Mouse (Mus musculus): Measurements from ENCODE around the gene Psenen. TPM values are rescaled to one million over a fixed set of nuclear protein-coding genes. Genes with fewer than 3 reads are reported as not detected.

Psenen gene
- total RNA-seq, 4 experiments from 2014 or later, result 97.2 to 102 (median 101) TPM

- peak; percentile 89 to 98 for DNase-seq (ENCODE audit: low spot score in 2 of 2)
Measured at GRCm38 (mm10) chr7:30588676-30589434, 25.4 kb upstream of the Psenen start, which contains the start of gene Kmt2b. Kmt2b (minus strand) TSS chr7:30588726.

DNA sequence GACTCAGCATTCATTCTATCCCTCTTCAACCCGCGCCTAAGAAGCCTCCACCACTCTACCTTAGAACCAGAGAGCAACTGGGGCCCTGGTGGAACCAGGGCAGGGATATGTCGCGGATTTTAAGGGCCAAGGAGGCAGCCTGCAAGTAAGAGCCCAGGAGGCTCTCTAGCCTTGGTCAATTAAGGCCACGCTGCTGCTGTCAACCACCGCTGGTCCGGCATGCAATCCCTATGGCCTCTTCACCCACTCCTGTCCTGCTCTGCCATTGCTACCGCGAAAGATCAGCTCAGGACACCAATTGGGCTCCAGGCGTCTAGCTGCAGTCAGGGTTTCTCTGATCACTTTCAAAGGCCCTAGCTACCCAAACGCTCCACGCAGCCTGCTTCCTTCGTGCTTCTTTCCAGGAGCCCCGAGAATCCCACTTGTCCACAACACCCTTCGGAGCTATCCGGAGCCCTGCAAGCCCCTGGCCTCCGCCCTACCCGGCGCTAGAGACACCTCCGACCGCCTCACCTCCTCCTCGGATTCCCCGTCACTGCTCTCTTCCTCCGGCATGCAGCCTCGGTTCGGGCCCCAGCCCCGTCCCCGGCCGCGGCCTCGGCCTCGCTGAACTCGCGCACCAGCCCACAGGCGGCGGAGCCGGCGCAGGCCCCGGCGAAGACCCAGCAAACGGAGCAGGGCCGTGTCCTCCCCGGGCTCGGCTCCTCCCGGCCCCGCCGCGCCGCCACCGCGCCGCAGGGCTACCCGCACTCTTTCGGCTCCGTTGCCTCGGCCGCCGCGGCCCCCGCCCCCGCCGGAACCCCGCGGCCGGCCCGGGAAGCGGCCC lies 24.6 kb upstream of the Psenen start:
- DNase-seq (ENCODE audit: low spot score in 2 of 2), result peak in 1 of 2 experiments; percentile 53

- DNase-seq (ENCODE audit: low spot score in 2 of 2), result no peak
Measured at GRCm38 (mm10) chr7:30586455-30587020, 23.1 kb upstream of the Psenen start.

DNA sequence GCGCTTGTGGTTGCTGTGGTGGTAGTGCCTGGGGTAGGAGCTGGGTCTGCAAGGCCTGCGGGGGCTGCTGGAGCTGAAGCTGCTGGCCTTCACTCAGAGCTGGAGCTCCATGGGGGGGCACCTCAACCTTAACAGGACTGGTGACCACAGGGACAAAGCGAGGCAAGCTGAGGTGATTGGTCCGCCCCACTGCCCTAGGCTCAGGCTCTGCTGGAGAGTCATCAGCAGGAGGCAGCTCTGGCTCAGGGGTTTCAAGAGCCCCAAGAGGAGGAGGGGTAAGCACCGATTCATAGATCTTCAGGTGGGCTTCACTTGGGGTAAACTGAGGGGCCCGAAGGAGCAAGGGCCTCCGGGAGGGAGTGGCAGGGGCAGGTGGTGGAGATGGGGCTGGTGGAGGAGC lies 21.7 kb upstream of the Psenen start:
- no peak for DNase-seq (ENCODE audit: low spot score in 2 of 2)

DNA sequence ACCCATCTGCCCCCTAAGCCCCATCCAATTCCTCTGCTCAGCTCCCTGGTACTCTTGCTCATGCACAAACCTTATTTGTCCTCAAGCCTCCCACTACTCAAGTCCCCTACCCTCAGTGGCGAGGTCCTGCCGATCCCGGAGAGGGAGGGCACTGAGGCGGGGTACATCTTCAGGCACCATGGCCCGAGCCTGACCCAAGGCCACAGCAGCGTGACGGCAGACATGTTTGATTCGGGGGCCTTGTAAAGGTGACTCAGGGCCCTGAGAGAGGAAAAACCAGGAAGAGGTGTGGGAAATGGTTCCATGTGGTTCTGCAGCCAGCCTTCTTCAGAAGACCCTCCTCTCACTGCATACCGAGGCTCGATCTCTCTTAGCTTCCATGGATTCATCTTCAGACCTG lies 20.9 kb upstream of the Psenen start:
- DNase-seq (ENCODE audit: low spot score in 2 of 2), result no peak

- DNase-seq (ENCODE audit: low spot score in 2 of 2), result no peak
Measured at GRCm38 (mm10) chr7:30581547-30581946, 18.1 kb upstream of the Psenen start.

- no peak for DNase-seq (ENCODE audit: low spot score in 2 of 2)
Measured at GRCm38 (mm10) chr7:30579950-30580349, 16.5 kb upstream of the Psenen start.

DNA sequence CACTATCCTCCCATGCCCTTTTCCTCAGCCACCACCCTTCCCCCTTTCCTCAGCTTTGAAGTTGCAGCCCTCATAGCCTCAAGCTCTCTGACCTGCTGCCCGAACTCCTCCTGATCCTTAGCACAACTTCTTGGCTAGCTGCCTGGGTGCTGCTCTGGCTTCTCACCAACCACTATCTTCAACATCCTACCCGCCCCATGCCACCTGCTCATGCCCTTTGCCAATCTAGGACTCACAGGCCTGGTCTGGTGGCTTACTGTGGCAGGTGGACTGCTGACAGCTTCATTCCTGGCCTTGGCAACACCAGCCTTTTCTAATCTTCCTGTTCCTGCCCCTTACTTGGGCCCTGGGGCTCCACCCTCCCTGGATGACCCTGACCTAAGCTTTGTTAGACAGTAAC lies 9.5 kb upstream of the Psenen start:
- no peak for DNase-seq (ENCODE audit: low spot score in 2 of 2)

GRCm38 (mm10) chr7:30572389-30572788 lies 9.0 kb upstream of the Psenen start:
- DNase-seq (ENCODE audit: low spot score in 2 of 2), result no peak

- no peak for DNase-seq (ENCODE audit: low spot score in 2 of 2)
Measured at GRCm38 (mm10) chr7:30567555-30567954, 4.1 kb upstream of the Psenen start.

DNA sequence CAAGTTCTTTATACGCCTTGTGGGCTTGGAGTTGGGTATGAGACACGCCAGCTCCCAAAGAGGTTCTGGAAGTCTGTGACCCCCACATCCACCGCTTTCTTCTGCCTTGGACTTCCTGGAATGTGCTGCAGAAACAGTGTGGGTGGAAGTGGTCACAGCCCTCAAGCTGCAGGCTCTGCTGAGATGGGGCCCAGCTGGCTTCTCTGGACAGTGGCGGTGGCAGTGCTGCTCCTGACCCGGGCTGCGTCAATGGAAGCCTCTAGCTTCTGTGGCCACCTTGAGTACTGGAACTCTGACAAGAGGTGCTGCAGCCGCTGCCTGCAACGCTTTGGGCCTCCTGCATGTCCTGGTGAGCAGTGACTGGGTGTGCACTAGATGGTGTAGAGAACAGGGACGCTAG lies 2.6 kb upstream of the Psenen start:
- no peak for DNase-seq (ENCODE audit: low spot score in 2 of 2)

DNA sequence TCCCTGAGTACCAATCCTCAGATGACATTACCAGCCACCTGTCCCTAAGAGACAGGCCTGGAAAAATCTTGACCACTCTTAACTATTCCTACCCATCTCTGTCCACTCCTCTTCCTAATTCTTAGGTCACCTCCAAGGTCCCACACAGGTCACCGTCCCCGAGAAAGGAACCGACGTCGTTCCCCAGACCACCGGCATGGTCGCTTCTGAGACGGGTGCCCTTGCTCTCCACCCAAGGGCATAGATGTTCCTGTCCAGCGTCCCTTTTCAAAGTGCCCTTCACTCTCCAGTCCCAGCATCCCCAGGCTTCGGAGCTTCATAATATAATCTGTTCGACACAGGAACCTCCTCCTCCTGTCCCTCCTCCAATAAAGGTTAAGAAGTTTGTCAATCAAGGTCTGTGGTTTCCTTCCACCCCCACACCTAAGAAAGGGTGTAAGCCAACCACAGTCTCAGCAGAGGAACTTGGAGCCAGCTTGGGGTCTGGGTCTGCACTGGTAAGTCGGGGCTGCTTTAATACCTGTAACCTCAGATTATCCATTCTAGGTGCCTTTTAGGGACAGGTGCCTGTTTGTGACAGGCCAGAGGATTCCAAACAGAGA lies 1.6 kb upstream of the Psenen start, which contains the start of gene Igflr1:
Gene Igflr1 (plus strand): TSS at position 458 of the 602 bp plus-strand sequence.
- no peak for DNase-seq (ENCODE audit: low spot score in 2 of 2)

- DNase-seq (ENCODE audit: low spot score in 2 of 2), result no peak
Measured at GRCm38 (mm10) chr7:30563906-30564280, 466 bp upstream of the Psenen start.

GRCm38 (mm10) chr7:30562526-30563116 lies 806 bp downstream of the Psenen start:
- DNase-seq (ENCODE audit: low spot score in 2 of 2), result peak in 1 of 2 experiments; percentile 50

DNA sequence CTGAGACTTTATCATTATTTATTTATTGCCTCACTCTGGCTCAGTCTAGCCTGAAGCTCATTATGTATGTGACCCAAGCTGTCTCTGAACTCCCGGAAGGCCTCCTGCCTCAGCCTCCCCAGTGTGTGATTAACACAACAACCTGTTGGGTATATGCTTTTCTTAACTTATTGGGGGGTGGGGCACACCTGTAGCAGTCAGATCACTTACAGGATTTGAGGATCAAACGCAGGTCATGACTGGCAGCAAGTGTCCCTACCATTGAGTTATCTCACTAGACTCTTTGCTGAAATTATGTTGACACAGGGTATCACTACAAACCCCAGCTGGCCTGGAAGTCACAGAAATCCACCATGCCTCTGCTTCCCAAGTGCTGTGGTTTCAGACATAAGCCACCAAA lies 3.1 kb downstream of the Psenen start:
- DNase-seq (ENCODE audit: low spot score in 2 of 2), result no peak

DNA sequence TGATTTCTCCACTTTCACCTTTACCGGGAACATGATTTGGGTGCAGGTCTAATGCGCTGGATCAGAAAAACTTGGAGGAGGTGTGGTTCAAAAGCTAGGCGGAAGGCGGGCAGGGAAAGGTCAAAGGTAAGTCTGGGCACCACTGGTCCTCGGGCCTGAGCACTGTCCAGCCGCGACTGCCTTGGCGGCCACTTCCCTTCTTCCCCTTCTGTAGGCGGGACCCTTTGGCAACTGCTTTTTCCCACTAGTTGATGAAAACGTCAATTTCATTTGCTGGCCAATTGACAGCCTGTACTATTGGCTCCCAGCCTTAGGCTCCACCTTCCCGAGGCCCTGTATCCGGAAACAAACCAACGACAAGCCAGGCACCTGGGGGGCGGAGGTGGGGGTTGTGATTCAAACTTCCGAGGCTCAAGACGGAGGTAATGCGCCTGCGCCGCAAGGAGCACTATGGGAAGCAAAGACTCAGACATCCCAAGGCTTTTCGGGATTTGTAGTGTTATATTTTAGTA lies 3.9 kb downstream of the Psenen start, which contains the start of gene Lin37:
Gene Lin37 (minus strand): TSS at position 396 of the 512 bp plus-strand sequence.
- DNase-seq (ENCODE audit: low spot score in 2 of 2), result peak; percentile 87 to 99

- no peak for DNase-seq (ENCODE audit: low spot score in 2 of 2)
Measured at GRCm38 (mm10) chr7:30558656-30559442, 4.6 kb downstream of the Psenen start.

GRCm38 (mm10) chr7:30557901-30558514 lies 5.4 kb downstream of the Psenen start:
- no peak for DNase-seq (ENCODE audit: low spot score in 2 of 2)

- no peak for DNase-seq (ENCODE audit: low spot score in 2 of 2)
Measured at GRCm38 (mm10) chr7:30556894-30557536, 6.4 kb downstream of the Psenen start.
